Mouse (Mus musculus) liver, adult 2 months (tissue): Measurements from ENCODE around the gene Spem2.

Source experiments
- CTCF ChIP-seq: fragments of 200-500 bp; IDR thresholded peaks from 2 replicates; pipeline ENCODE4 v1.5.1; 2011; ENCODE audit warnings: low read depth, low read length, control low read depth
- POLR2A ChIP-seq: fragments of 200-500 bp; IDR thresholded peaks from 2 replicates; pipeline ENCODE4 v1.6.1; 2011; ENCODE audit warnings: low read length, control low read depth; ENCODE audit not compliant: insufficient read depth; ENCODE audit errors: extremely low read depth

DNA sequence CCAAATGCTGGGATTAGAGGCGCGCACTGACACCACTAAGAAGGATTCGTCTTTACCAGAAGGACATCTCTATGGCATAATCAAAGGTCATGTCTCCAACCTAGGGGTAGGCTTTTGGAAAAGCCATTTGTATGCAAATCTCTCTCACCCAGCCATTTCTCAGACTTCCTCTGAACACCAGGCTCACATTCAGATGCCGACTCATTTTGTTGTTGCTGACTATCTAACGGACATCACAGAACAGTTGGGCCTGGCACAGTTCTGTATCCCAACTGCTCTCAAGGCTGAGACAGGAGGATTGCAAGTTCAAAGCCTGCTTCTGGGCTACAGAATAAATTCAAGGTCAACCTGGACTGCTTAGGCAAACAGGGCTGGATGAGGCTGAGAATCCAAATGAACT is 31.0 kb downstream of the Spem2 start:
- TF ChIP-seq POLR2A (no peak), CTCF (no peak)
